Mouse (Mus musculus): ENCODE results near the gene Fgfr2. TPM values are rescaled to one million over a fixed set of nuclear protein-coding genes. Genes with fewer than 3 reads are reported as not detected.
"Not testable (repeated sequence)": the region's sequence is repeated elsewhere in the genome, so short reads cannot be mapped to it uniquely, and the experiment has no call there.

Fgfr2 gene
- polyA plus RNA-seq, 1 experiment from 2014 or later, result 106 TPM

GRCm38 (mm10) chr7:130518213-130519095, 2604.7 kb downstream of the Fgfr2 start:
- H3K4me1 ChIP-seq (ENCODE audit: control insufficient read depth, insufficient read depth, low read length), result peaks cover 11% of the 10 kb centered on the region; the same call in 1 of the 2 replicates
- ATAC-seq (ENCODE audit: low read depth) (no peak), DNase-seq (ENCODE audit: low spot score) (no peak)
- no peaks in the 10 kb centered on the region for H3K9me3 ChIP-seq (ENCODE audit: control insufficient read depth, low read length)
- WGBS, result 28% methylated on average over 26 of the region's 26 CpGs
- H3K27ac ChIP-seq (replicated peaks; ENCODE audit: low read depth, low read length), result peak overlapping the region; percentile 98
- 0 out of 2 replicates have a peak, but pooled peaks cover 3% of the 10 kb centered on the region for H3K36me3 ChIP-seq (ENCODE audit: control insufficient read depth, insufficient read depth, low read length)
- H3K9ac ChIP-seq (ENCODE audit: low read depth, low read length), result peak overlapping the region; percentile 79
- no peaks in the 10 kb centered on the region for H3K27me3 ChIP-seq (replicated peaks; ENCODE audit: control insufficient read depth, insufficient read depth, low read length)
- peak overlapping the region; percentile 58 for H3K4me3 ChIP-seq (ENCODE audit: low read depth, low read length)
- H3K4me2 ChIP-seq (ENCODE audit: low read depth, low read length), result peak overlapping the region; percentile 91

- Histone ChIP-seq H3K36me3 (ENCODE audit: control insufficient read depth, insufficient read depth, low read length) (peaks cover 68% of the 10 kb centered on the region), H3K27me3 (replicated peaks; ENCODE audit: control insufficient read depth, insufficient read depth, low read length) (no peaks in the 10 kb centered on the region), H3K27ac (replicated peaks; ENCODE audit: low read depth, low read length) (no peak overlapping the region), H3K4me3 (ENCODE audit: low read depth, low read length) (no peak overlapping the region), H3K9me3 (ENCODE audit: control insufficient read depth, low read length) (no peaks in the 10 kb centered on the region), H3K9ac (ENCODE audit: low read depth, low read length) (no peak overlapping the region), H3K4me2 (ENCODE audit: low read depth, low read length) (no peak overlapping the region), H3K4me1 (ENCODE audit: control insufficient read depth, insufficient read depth, low read length) (no peaks in the 10 kb centered on the region)
- no peak for ATAC-seq (ENCODE audit: low read depth)
- no peak for DNase-seq (ENCODE audit: low spot score)
- WGBS, result 92% methylated on average over 5 of the region's 5 CpGs
These were observed 2612.9 kb downstream of the Fgfr2 start for GRCm38 (mm10) chr7:130510243-130510642.

- Histone ChIP-seq H3K4me3 (ENCODE audit: low read depth, low read length) (no peak overlapping the region), H3K36me3 (ENCODE audit: control insufficient read depth, insufficient read depth, low read length) (peaks cover 60% of the 10 kb centered on the region), H3K4me2 (ENCODE audit: low read depth, low read length) (no peak overlapping the region), H3K4me1 (ENCODE audit: control insufficient read depth, insufficient read depth, low read length) (no peaks in the 10 kb centered on the region), H3K27me3 (replicated peaks; ENCODE audit: control insufficient read depth, insufficient read depth, low read length) (no peaks in the 10 kb centered on the region), H3K9me3 (ENCODE audit: control insufficient read depth, low read length) (no peaks in the 10 kb centered on the region), H3K9ac (ENCODE audit: low read depth, low read length) (no peak overlapping the region), H3K27ac (replicated peaks; ENCODE audit: low read depth, low read length) (no peak overlapping the region)
- WGBS, result 98% methylated on average over 5 of the region's 5 CpGs
- ATAC-seq (ENCODE audit: low read depth), result no peak
- DNase-seq (ENCODE audit: low spot score), result no peak
These were observed 2620.1 kb downstream of the Fgfr2 start for GRCm38 (mm10) chr7:130503006-130503405.

- Histone ChIP-seq H3K4me1 (ENCODE audit: control insufficient read depth, insufficient read depth, low read length) (no peaks in the 10 kb centered on the region), H3K9ac (ENCODE audit: low read depth, low read length) (no peak overlapping the region), H3K9me3 (ENCODE audit: control insufficient read depth, low read length) (no peaks in the 10 kb centered on the region), H3K27me3 (replicated peaks; ENCODE audit: control insufficient read depth, insufficient read depth, low read length) (no peaks in the 10 kb centered on the region), H3K36me3 (ENCODE audit: control insufficient read depth, insufficient read depth, low read length) (peaks cover 47% of the 10 kb centered on the region), H3K4me2 (ENCODE audit: low read depth, low read length) (no peak overlapping the region), H3K4me3 (ENCODE audit: low read depth, low read length) (no peak overlapping the region), H3K27ac (replicated peaks; ENCODE audit: low read depth, low read length) (no peak overlapping the region)
- WGBS, result 64% methylated on average over 1 of the region's 1 CpGs
- ATAC-seq (ENCODE audit: low read depth) (no peak), DNase-seq (ENCODE audit: low spot score) (no peak)
These were observed 2621.7 kb downstream of the Fgfr2 start for GRCm38 (mm10) chr7:130501499-130501898.

- Histone ChIP-seq H3K27me3 (replicated peaks; ENCODE audit: control insufficient read depth, insufficient read depth, low read length) (no peaks in the 10 kb centered on the region), H3K4me3 (ENCODE audit: low read depth, low read length) (no peak overlapping the region), H3K27ac (replicated peaks; ENCODE audit: low read depth, low read length) (no peak overlapping the region), H3K9me3 (ENCODE audit: control insufficient read depth, low read length) (no peaks in the 10 kb centered on the region), H3K4me2 (ENCODE audit: low read depth, low read length) (no peak overlapping the region), H3K9ac (ENCODE audit: low read depth, low read length) (no peak overlapping the region), H3K36me3 (ENCODE audit: control insufficient read depth, insufficient read depth, low read length) (peaks cover 16% of the 10 kb centered on the region), H3K4me1 (ENCODE audit: control insufficient read depth, insufficient read depth, low read length) (no peaks in the 10 kb centered on the region)
- no peak for ATAC-seq (ENCODE audit: low read depth)
- DNase-seq (ENCODE audit: low spot score), result no peak
- 55% methylated on average over 3 of the region's 3 CpGs for WGBS
These were observed 2629.8 kb downstream of the Fgfr2 start for GRCm38 (mm10) chr7:130493346-130493745.

GRCm38 (mm10) chr7:130492026-130492425, 2631.1 kb downstream of the Fgfr2 start:
- no peak overlapping the region for H3K9ac ChIP-seq (ENCODE audit: low read depth, low read length)
- no peak overlapping the region for H3K4me2 ChIP-seq (ENCODE audit: low read depth, low read length)
- H3K27me3 ChIP-seq (replicated peaks; ENCODE audit: control insufficient read depth, insufficient read depth, low read length), result no peaks in the 10 kb centered on the region
- H3K36me3 ChIP-seq (ENCODE audit: control insufficient read depth, insufficient read depth, low read length), result peaks cover 21% of the 10 kb centered on the region
- ATAC-seq (ENCODE audit: low read depth) (no peak), DNase-seq (ENCODE audit: low spot score) (no peak)
- no peaks in the 10 kb centered on the region for H3K4me1 ChIP-seq (ENCODE audit: control insufficient read depth, insufficient read depth, low read length)
- no peak overlapping the region for H3K4me3 ChIP-seq (ENCODE audit: low read depth, low read length)
- H3K9me3 ChIP-seq (ENCODE audit: control insufficient read depth, low read length), result no peaks in the 10 kb centered on the region
- no peak overlapping the region for H3K27ac ChIP-seq (replicated peaks; ENCODE audit: low read depth, low read length)

- not testable (repeated sequence) for H3K9me3 ChIP-seq (ENCODE audit: control insufficient read depth, low read length); H3K27ac ChIP-seq (replicated peaks; ENCODE audit: low read depth, low read length); H3K36me3 ChIP-seq (ENCODE audit: control insufficient read depth, insufficient read depth, low read length); DNase-seq (ENCODE audit: low spot score); ATAC-seq (ENCODE audit: low read depth); H3K4me2 ChIP-seq (ENCODE audit: low read depth, low read length); H3K27me3 ChIP-seq (replicated peaks; ENCODE audit: control insufficient read depth, insufficient read depth, low read length); H3K4me3 ChIP-seq (ENCODE audit: low read depth, low read length); H3K4me1 ChIP-seq (ENCODE audit: control insufficient read depth, insufficient read depth, low read length); H3K9ac ChIP-seq (ENCODE audit: low read depth, low read length)
- WGBS, result 93% methylated on average over 3 of the region's 3 CpGs
These were observed 2644.1 kb downstream of the Fgfr2 start for GRCm38 (mm10) chr7:130479003-130479402.

- Histone ChIP-seq H3K27me3 (replicated peaks; ENCODE audit: control insufficient read depth, insufficient read depth, low read length) (no peaks in the 10 kb centered on the region), H3K9me3 (ENCODE audit: control insufficient read depth, low read length) (no peaks in the 10 kb centered on the region), H3K4me2 (ENCODE audit: low read depth, low read length) (no peak overlapping the region), H3K9ac (ENCODE audit: low read depth, low read length) (no peak overlapping the region), H3K27ac (replicated peaks; ENCODE audit: low read depth, low read length) (no peak overlapping the region), H3K4me3 (ENCODE audit: low read depth, low read length) (no peak overlapping the region), H3K4me1 (ENCODE audit: control insufficient read depth, insufficient read depth, low read length) (no peaks in the 10 kb centered on the region), H3K36me3 (ENCODE audit: control insufficient read depth, insufficient read depth, low read length) (peaks cover 11% of the 10 kb centered on the region)
- DNase-seq (ENCODE audit: low spot score) (peak; percentile 82), ATAC-seq (ENCODE audit: low read depth) (peak; percentile 82)
- WGBS, result 16% methylated on average over 2 of the region's 2 CpGs
These were observed 2647.2 kb downstream of the Fgfr2 start for GRCm38 (mm10) chr7:130475970-130476369.

GRCm38 (mm10) chr7:130473881-130474280, 2649.3 kb downstream of the Fgfr2 start:
- Histone ChIP-seq H3K4me1 (ENCODE audit: control insufficient read depth, insufficient read depth, low read length) (no peaks in the 10 kb centered on the region), H3K36me3 (ENCODE audit: control insufficient read depth, insufficient read depth, low read length) (peaks cover 5% of the 10 kb centered on the region; the same call in 1 of the 2 replicates), H3K9me3 (ENCODE audit: control insufficient read depth, low read length) (no peaks in the 10 kb centered on the region), H3K9ac (ENCODE audit: low read depth, low read length) (no peak overlapping the region), H3K27ac (replicated peaks; ENCODE audit: low read depth, low read length) (no peak overlapping the region), H3K4me2 (ENCODE audit: low read depth, low read length) (no peak overlapping the region), H3K27me3 (replicated peaks; ENCODE audit: control insufficient read depth, insufficient read depth, low read length) (no peaks in the 10 kb centered on the region), H3K4me3 (ENCODE audit: low read depth, low read length) (no peak overlapping the region)
- ATAC-seq (ENCODE audit: low read depth) (no peak), DNase-seq (ENCODE audit: low spot score) (no peak)
- 66% methylated on average over 3 of the region's 3 CpGs for WGBS
